Mouse (Mus musculus) MEL (cell line): ENCODE results near the gene Ripor3. TPM values are rescaled to one million over a fixed set of nuclear protein-coding genes. Genes with fewer than 3 reads are reported as not detected.

ENCODE experiments used
- DNase-seq: peaks from one replicate; pipeline ENCODE4 v3.0.0; 2011; ENCODE audit warnings: low read depth, low spot score
- H3K27ac ChIP-seq: 2 replicates; pipeline ENCODE4 v1.5.1; 2012; ENCODE audit warnings: low read depth, mild to moderate bottlenecking, control low read depth, low read length, moderate library complexity; ENCODE audit not compliant: control insufficient read depth
- H3K27me3 ChIP-seq, 2 experiments: fragments of 150-350 bp in 1 of 2; sonication (generic) in 1 of 2; 2 replicates each; pipeline ENCODE4 v1.6.1; 2012; ENCODE audit warnings: low read length in 2 of 2, mild to moderate bottlenecking in 2 of 2, improper control_type of control experiment in 1 of 2, moderate library complexity in 1 of 2; ENCODE audit not compliant: insufficient read depth in 2 of 2, control insufficient read depth in 1 of 2
- H3K36me3 ChIP-seq, 2 experiments: 2 replicates each; pipeline ENCODE4 v1.6.1; 2012 to 2014; ENCODE audit warnings: low read length in 2 of 2, improper control_type of control experiment in 1 of 2, inconsistent platforms in 1 of 2, mild to moderate bottlenecking in 1 of 2; ENCODE audit not compliant: insufficient read depth in 2 of 2, control insufficient read depth in 1 of 2
- H3K4me1 ChIP-seq, 2 experiments: fragments of 150-350 bp in 1 of 2; sonication (generic) in 1 of 2; 2 replicates each; pipeline ENCODE4 v1.6.1; 2012; ENCODE audit warnings: low read length in 2 of 2, improper control_type of control experiment in 1 of 2, mild to moderate bottlenecking in 1 of 2; ENCODE audit not compliant: insufficient read depth in 2 of 2, control insufficient read depth in 1 of 2
- H3K4me3 ChIP-seq, 2 experiments: fragments of 150-350 bp in 1 of 2; sonication (generic) in 1 of 2; 2 replicates each; pipeline ENCODE4 v1.5.1; 2012; ENCODE audit warnings: low read depth in 2 of 2, low read length in 2 of 2, mild to moderate bottlenecking in 2 of 2, moderate library complexity in 2 of 2, control low read depth in 1 of 2, improper control_type of control experiment in 1 of 2; ENCODE audit not compliant: control insufficient read depth in 1 of 2, insufficient read depth in 1 of 2
- H3K79me2 ChIP-seq: 2 replicates; pipeline ENCODE4 v1.6.1; 2012; ENCODE audit warnings: mild to moderate bottlenecking, low read length, moderate library complexity; ENCODE audit not compliant: control insufficient read depth, poor library complexity, insufficient read depth
- H3K9ac ChIP-seq: 2 replicates; pipeline ENCODE4 v1.6.1; 2012; ENCODE audit warnings: low read depth, mild to moderate bottlenecking, control low read depth, low read length, moderate library complexity; ENCODE audit not compliant: control insufficient read depth, poor library complexity, severe bottlenecking
- H3K9me3 ChIP-seq: fragments of 150-350 bp; sonication (generic); replicated peaks from 2 replicates; pipeline ENCODE4 v1.6.1; 2012; ENCODE audit warnings: mild to moderate bottlenecking, low read length, improper control_type of control experiment, moderate library complexity; ENCODE audit not compliant: insufficient read depth
- CHD2 ChIP-seq: IDR thresholded peaks from 2 replicates; pipeline ENCODE4 v1.6.1; 2011; ENCODE audit warnings: low read length, improper control_type of control experiment
- EP300 ChIP-seq, 2 experiments: IDR thresholded peaks; 2 replicates each; pipeline ENCODE4 v1.6.1; 2011; ENCODE audit warnings: improper control_type of control experiment in 2 of 2, low read length in 2 of 2, low read depth in 1 of 2, mild to moderate bottlenecking in 1 of 2
- GATA1 ChIP-seq: IDR thresholded peaks from 2 replicates; pipeline ENCODE4 v1.6.1; 2011; ENCODE audit warnings: low read depth, low read length, improper control_type of control experiment
- JUND ChIP-seq: IDR thresholded peaks from 2 replicates; pipeline ENCODE4 v1.6.1; 2011; ENCODE audit warnings: low read depth, mild to moderate bottlenecking, improper control_type of control experiment, low read length
- MAX ChIP-seq: IDR thresholded peaks from 2 replicates; pipeline ENCODE4 v1.6.1; 2011; ENCODE audit warnings: low read length, improper control_type of control experiment
- MEF2A ChIP-seq: IDR thresholded peaks from 2 replicates; pipeline ENCODE4 v1.6.1; 2014; ENCODE audit warnings: low read depth, mild to moderate bottlenecking, inconsistent platforms, low read length, improper control_type of control experiment; ENCODE audit not compliant: poor library complexity, insufficient replicate concordance, severe bottlenecking; ENCODE audit errors: extremely low read depth
- MXI1 ChIP-seq: IDR thresholded peaks from 2 replicates; pipeline ENCODE4 v1.6.1; 2011; ENCODE audit warnings: mild to moderate bottlenecking, low read depth, low read length, improper control_type of control experiment
- NRF1 ChIP-seq: IDR thresholded peaks from 2 replicates; pipeline ENCODE4 v1.6.1; 2014; ENCODE audit warnings: low read depth, mild to moderate bottlenecking, inconsistent platforms, low read length, improper control_type of control experiment, moderate library complexity; ENCODE audit not compliant: poor library complexity, insufficient read depth, severe bottlenecking
- POLR2A ChIP-seq, 2 experiments: IDR thresholded peaks; 2 replicates each; pipeline ENCODE4 v1.6.1; 2011 to 2012; ENCODE audit warnings: low read length in 2 of 2, mild to moderate bottlenecking in 2 of 2, control low read depth in 1 of 2, improper control_type of control experiment in 1 of 2, low read depth in 1 of 2, moderate library complexity in 1 of 2; ENCODE audit not compliant: control insufficient read depth in 1 of 2, insufficient read depth in 1 of 2, poor library complexity in 1 of 2
- RCOR1 ChIP-seq: IDR thresholded peaks from 2 replicates; pipeline ENCODE4 v1.6.1; 2012; ENCODE audit warnings: low read depth, mild to moderate bottlenecking, inconsistent platforms, low read length, improper control_type of control experiment
- TCF12 ChIP-seq: IDR thresholded peaks from 2 replicates; pipeline ENCODE4 v1.6.1; 2014; ENCODE audit warnings: low read depth, mild to moderate bottlenecking, inconsistent platforms, low read length, improper control_type of control experiment, moderate library complexity
- USF1 ChIP-seq: IDR thresholded peaks from 2 replicates; pipeline ENCODE4 v1.6.1; 2014; ENCODE audit warnings: low read depth, mild to moderate bottlenecking, inconsistent platforms, low read length, improper control_type of control experiment, moderate library complexity
- USF2 ChIP-seq, 2 experiments: IDR thresholded peaks; 2 replicates each; pipeline ENCODE4 v1.6.1; 2011 to 2012; ENCODE audit warnings: improper control_type of control experiment in 2 of 2, low read length in 2 of 2, borderline replicate concordance in 1 of 2, inconsistent platforms in 1 of 2, low read depth in 1 of 2, mild to moderate bottlenecking in 1 of 2; ENCODE audit not compliant: insufficient read depth in 1 of 2
- ZC3H11A ChIP-seq: IDR thresholded peaks from 2 replicates; pipeline ENCODE4 v1.6.1; 2012; ENCODE audit warnings: low read depth, mild to moderate bottlenecking, inconsistent platforms, low read length, improper control_type of control experiment
- ZKSCAN1 ChIP-seq: IDR thresholded peaks from 2 replicates; pipeline ENCODE4 v1.6.1; 2012; ENCODE audit warnings: low read depth, mild to moderate bottlenecking, inconsistent platforms, low read length, improper control_type of control experiment, moderate library complexity
- ZNF384 ChIP-seq: IDR thresholded peaks from 2 replicates; pipeline ENCODE4 v1.6.1; 2012; ENCODE audit warnings: low read depth, mild to moderate bottlenecking, inconsistent platforms, low read length, improper control_type of control experiment
- polyA plus RNA-seq, 2 experiments: library from polyadenylated mRNA; stranded (reverse) in 1 of 2; unstranded in 1 of 2; fragments of >175 nt in 1 of 2; fragments of >200 nt in 1 of 2; gene quantifications; 2 replicates each; pipeline versions ENCODE4 v1.2.1 to v1.2.4; 2012; ENCODE audit warnings: low replicate concordance in 2 of 2, low read depth in 1 of 2; ENCODE audit not compliant: insufficient read length in 2 of 2, insufficient read depth in 1 of 2, missing spikeins in 1 of 2
- total RNA-seq: library from RNA; depleted of rRNA; stranded (reverse); fragments of 300-350 nt; gene quantifications from 2 replicates; pipeline ENCODE4 v1.2.3, GENCODE M21; 2012

Ripor3 gene
- total and polyA plus RNA-seq, 3 experiments: not detected

DNA sequence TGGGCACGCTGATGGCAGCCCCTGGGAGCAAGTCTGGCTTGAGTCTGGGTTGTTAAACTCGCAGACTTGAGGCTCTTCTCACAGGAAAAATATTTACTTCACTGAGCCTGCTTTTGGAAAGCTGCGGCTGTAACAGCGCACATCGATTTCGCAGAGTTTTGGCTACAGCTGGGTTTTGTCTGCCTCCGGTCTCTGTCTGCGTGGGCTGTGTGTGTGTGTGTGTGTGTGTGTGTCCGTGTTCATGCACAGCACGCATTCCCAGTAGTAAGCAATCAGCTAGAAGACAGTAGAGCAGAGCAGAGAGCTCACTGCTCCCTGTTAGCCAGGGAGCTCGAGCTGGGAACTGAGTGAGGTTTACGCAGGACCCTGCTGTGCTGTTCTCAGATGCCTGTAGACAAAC, 14.8 kb upstream of the Ripor3 start:
- Histone ChIP-seq H3K36me3 (no peaks in the 10 kb centered on the region), H3K4me1 (0 out of 4 replicates have a peak, but pooled peaks cover 0 to 3% of the 10 kb centered on the region in 2 experiments), H3K27me3 (no peaks in the 10 kb centered on the region; a peak in 1 of 4 replicates), H3K79me2 (no peaks in the 10 kb centered on the region), H3K4me3 (no peak overlapping the region), H3K9me3 (no peaks in the 10 kb centered on the region), H3K9ac (no peak overlapping the region), H3K27ac (no peak overlapping the region)
- DNase-seq: no peak
- TF ChIP-seq CHD2 (no peak), USF1 (no peak), GATA1 (no peak), ZNF384 (no peak), ZKSCAN1 (no peak)

DNA sequence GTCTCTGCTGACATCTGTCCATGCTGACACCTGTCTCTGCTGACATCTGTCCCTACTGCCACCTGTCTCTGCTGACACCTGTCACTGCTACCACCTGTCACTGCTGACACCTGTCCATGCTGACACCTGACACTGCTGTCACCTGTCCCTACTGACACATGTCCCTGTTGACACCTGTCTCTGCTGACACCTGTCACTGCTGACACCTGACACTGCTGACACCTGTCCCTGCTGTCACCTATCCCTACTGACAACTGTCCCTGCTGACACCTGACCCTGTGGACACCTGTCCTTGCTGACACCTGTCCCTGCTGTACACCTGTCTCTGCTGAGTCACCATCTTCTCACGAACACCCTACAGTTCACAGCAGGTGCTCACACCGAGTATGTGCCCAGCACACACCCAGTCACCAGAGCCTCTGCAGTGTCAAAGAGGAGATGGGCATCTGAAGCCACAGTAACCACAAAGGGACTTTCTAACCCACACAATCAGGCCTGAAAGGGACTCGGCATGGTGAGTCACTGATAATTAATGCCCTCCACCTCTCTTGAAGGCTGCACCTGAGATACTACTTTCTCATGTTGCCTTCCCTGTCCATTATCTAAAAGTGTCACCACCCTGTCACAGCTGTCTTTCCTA, 13.5 kb upstream of the Ripor3 start:
- Histone ChIP-seq H3K27ac (no peak overlapping the region), H3K79me2 (no peaks in the 10 kb centered on the region), H3K36me3 (no peaks in the 10 kb centered on the region), H3K9ac (no peak overlapping the region), H3K4me3 (no peak overlapping the region), H3K27me3 (no peaks in the 10 kb centered on the region; a peak in 1 of 4 replicates), H3K9me3 (no peaks in the 10 kb centered on the region), H3K4me1 (0 out of 4 replicates have a peak, but pooled peaks cover 0 to 3% of the 10 kb centered on the region in 2 experiments)
- TF ChIP-seq MEF2A (no peak), POLR2A (IDR thresholded peaks at IDR 0.05; ENCODE audit: control insufficient read depth in 1 of 2, insufficient read depth in 1 of 2, low read depth in 1 of 2, low read length in 2 of 2, poor library complexity in 1 of 2) (no peak), TCF12 (no peak), JUND (no peak), NRF1 (no peak), USF1 (no peak), ZC3H11A (no peak), CHD2 (no peak), EP300 (IDR thresholded peaks at IDR 0.05; ENCODE audit: low read depth in 1 of 2, low read length in 2 of 2) (no peak), USF2 (IDR thresholded peaks at IDR 0.05; ENCODE audit: borderline replicate concordance in 1 of 2, insufficient read depth in 1 of 2, low read depth in 1 of 2, low read length in 2 of 2) (no peak), MAX (no peak), RCOR1 (no peak), MXI1 (no peak)
- DNase-seq: no peak
